Mouse (Mus musculus) C2C12 (cell line): ENCODE data around the gene Pfn1.

Source experiments
- CTCF ChIP-seq: IDR thresholded peaks from one replicate; pipeline ENCODE4 v1.5.1; 2011; ENCODE audit not compliant: control insufficient read depth, insufficient read depth, insufficient read length
- MYOG ChIP-seq: IDR thresholded peaks from one replicate; pipeline ENCODE4 v1.6.1; 2011; ENCODE audit not compliant: control insufficient read depth, insufficient read length; ENCODE audit errors: extremely low read depth

DNA sequence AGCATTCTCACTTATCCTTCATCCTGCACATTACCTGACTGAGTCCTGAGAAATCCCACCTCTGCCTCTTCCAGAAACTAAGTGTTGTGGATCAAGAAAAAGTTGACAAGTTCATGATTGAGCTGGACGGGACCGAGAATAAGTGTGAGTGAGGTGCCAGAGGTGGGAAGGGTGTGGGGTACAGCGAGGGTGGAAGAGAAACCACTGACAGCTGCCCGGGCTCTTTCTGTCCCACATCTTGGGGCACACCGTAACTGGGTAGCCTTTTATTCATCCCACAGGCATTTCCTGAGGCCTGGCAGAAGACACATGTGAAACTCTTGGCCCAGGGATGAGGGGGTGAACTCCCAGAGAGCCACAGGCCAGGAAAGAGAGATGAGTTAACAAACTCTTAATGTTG, 4.1 kb upstream of the Pfn1 start:
- TF ChIP-seq CTCF, result no peak
- no peak for TF ChIP-seq MYOG
